In genomic region chr12:3440916-3441315, GRCm38 (mm10) we compare ENCODE assay signal across 22 mouse cellular contexts. TPM values are rescaled to one million over a fixed set of nuclear protein-coding genes. Genes with fewer than 3 reads are reported as not detected.
DNase-seq lines count a peak whose midpoint lies in the region; ATAC-seq and TF ChIP-seq lines count a peak whose summit lies in the region.
"Had no signal": no experiment of that assay in that cellular context is flagged by ENCODE, and none has a peak within 500 bp of the region (broad histone marks: within the 10 kb centered on the region; RNA-seq: fewer than 3 reads in every experiment).

No protein-coding gene starts in this region.

- H3K27ac ChIP-seq in heart, adult 2 months, result peak overlapping the region; percentile 18; the same call in 1 of the 2 replicates
- H3K27ac ChIP-seq in midbrain, embryonic 16.5 days (ENCODE audit: low read length), result no peak overlapping the region
- H3K27ac ChIP-seq: heart, embryonic 15.5 days; hindbrain, embryonic 15.5 days; kidney, embryonic 15.5 days; liver, embryonic 14.5 days; neural tube, embryonic 15.5 days; stomach, embryonic 15.5 days had no signal

- H3K79me2 ChIP-seq in heart, adult 2 months (replicated peaks; ENCODE audit: control insufficient read depth, insufficient read depth, low read length), result 0 out of 2 replicates have a peak, but pooled peaks cover 2% of the 10 kb centered on the region

- ATAC-seq in megakaryocyte-erythroid progenitor cell, adult 5-6 weeks (replicated peaks; ENCODE audit: low FRiP score, low TSS enrichment, poor library complexity, severe bottlenecking), result peak; percentile 38; the same call in 1 of the 2 replicates
- ATAC-seq in midbrain, embryonic 16.5 days, result no peak

- no peak overlapping the region for H3K4me2 ChIP-seq in midbrain, embryonic 16.5 days (ENCODE audit: low read length)
- H3K4me2 ChIP-seq: heart, embryonic 15.5 days; hindbrain, embryonic 15.5 days; kidney, embryonic 15.5 days; midbrain, embryonic 11.5 days; neural tube, embryonic 15.5 days; stomach, embryonic 15.5 days had no signal

- H3K9ac ChIP-seq in heart, adult 2 months (ENCODE audit: low read depth, low read length), result no peak overlapping the region
- H3K9ac ChIP-seq in midbrain, embryonic 16.5 days (ENCODE audit: low read depth, low read length), result no peak overlapping the region
- H3K9ac ChIP-seq: heart, embryonic 15.5 days; hindbrain, embryonic 15.5 days; kidney, embryonic 15.5 days; liver, embryonic 14.5 days; neural tube, embryonic 15.5 days; stomach, embryonic 15.5 days had no signal

- WGBS in heart, adult 2 months, result 67% methylated on average over 2 of the region's 2 CpGs
- WGBS in midbrain, embryonic 16.5 days, result 86% methylated on average over 2 of the region's 2 CpGs

- TF ChIP-seq POLR2A in heart, adult 2 months (IDR thresholded peaks at IDR 0.05; ENCODE audit: insufficient read depth, low read depth, low read length), result no peak

- TF ChIP-seq EP300 in heart, adult 2 months (IDR thresholded peaks at IDR 0.05; ENCODE audit: insufficient read depth, low read depth, low read length), result no peak

- no peak for DNase-seq in heart, adult 2 months
- no peak for DNase-seq in heart, adult 11 months
- DNase-seq in ES-CJ7 (ENCODE audit: low read depth, low spot score), result peak; percentile 72
- peak; percentile 74 for DNase-seq in fat pad, adult 2 months (ENCODE audit: extremely low read depth, low read depth, low spot score)
- no peak for DNase-seq in embryo, embryonic 10 days (ENCODE audit: low spot score)
- DNase-seq: adrenal gland, adult 8-10 months; B cell, adult 2 months; cerebellum, adult 11 months; cerebellum, postnatal 10 days; heart, postnatal 4 days; right cerebral cortex, postnatal 14 days; spleen, adult 18-20 months; thymus, adult 18-20 months had no signal

- no peak overlapping the region for H3K4me3 ChIP-seq in heart, adult 2 months
- H3K4me3 ChIP-seq in midbrain, embryonic 16.5 days (ENCODE audit: low read depth, low read length), result no peak overlapping the region
- H3K4me3 ChIP-seq: heart, embryonic 15.5 days; hindbrain, embryonic 15.5 days; kidney, embryonic 15.5 days; neural tube, embryonic 15.5 days; stomach, embryonic 15.5 days had no signal

- no peaks in the 10 kb centered on the region for H3K9me3 ChIP-seq in midbrain, embryonic 16.5 days (replicated peaks; ENCODE audit: control insufficient read depth, low read length, poor library complexity, severe bottlenecking)
- H3K9me3 ChIP-seq: heart, embryonic 15.5 days; hindbrain, embryonic 15.5 days; kidney, embryonic 15.5 days; neural tube, embryonic 15.5 days; stomach, embryonic 15.5 days had no signal

- H3K27me3 ChIP-seq in heart, adult 2 months (ENCODE audit: control insufficient read depth, insufficient read depth, low read length), result no peaks in the 10 kb centered on the region
- no peaks in the 10 kb centered on the region for H3K27me3 ChIP-seq in midbrain, embryonic 16.5 days (ENCODE audit: control insufficient read depth, insufficient read depth, low read depth, low read length)
- H3K27me3 ChIP-seq: heart, embryonic 15.5 days; hindbrain, embryonic 15.5 days; kidney, embryonic 15.5 days; neural tube, embryonic 15.5 days; stomach, embryonic 15.5 days had no signal

- peaks cover 10% of the 10 kb centered on the region for H3K36me3 ChIP-seq in heart, adult 2 months (ENCODE audit: control insufficient read depth, insufficient read depth, low read length)
- H3K36me3 ChIP-seq in midbrain, embryonic 16.5 days (ENCODE audit: control insufficient read depth, insufficient read depth, low read length), result 0 out of 2 replicates have a peak, but pooled peaks cover 4% of the 10 kb centered on the region
- H3K36me3 ChIP-seq: heart, embryonic 15.5 days; hindbrain, embryonic 15.5 days had no signal

- intact Hi-C loops in heart, adult 2 months (cut with DNase I), result no loop called here

- peaks cover 2% of the 10 kb centered on the region for H3K4me1 ChIP-seq in heart, adult 2 months (ENCODE audit: control insufficient read depth, insufficient read depth, low read length)
- H3K4me1 ChIP-seq in midbrain, embryonic 16.5 days (ENCODE audit: control insufficient read depth, insufficient read depth, low read length), result no peaks in the 10 kb centered on the region
- H3K4me1 ChIP-seq: hindbrain, embryonic 15.5 days; kidney, embryonic 15.5 days; neural tube, embryonic 15.5 days; stomach, embryonic 15.5 days had no signal

- no peak for TF ChIP-seq CTCF in heart, adult 2 months (IDR thresholded peaks at IDR 0.05)

RNA-seq across cellular contexts. Expression of gene Asxl2, which starts 14.3 kb away (rescaled TPM):
- 10 to 100 TPM; 18.8 to 21.9 TPM for total RNA-seq in heart, adult 2 months (2021)
- polyA plus RNA-seq in heart, adult 2 months (2012; rRNA removed), result 4.0 and 7.8 TPM in 2 replicates
- total RNA-seq in megakaryocyte-erythroid progenitor cell, adult 5-6 weeks (2014; fragmentation: Nextera tagmentation), result 55.3 and 57.5 TPM in 2 replicates
- total RNA-seq in megakaryocyte-erythroid progenitor cell, adult 5-6 weeks (2017), result 35.8 and 44.1 TPM in 2 replicates
- 10.9 and 13.0 TPM in 2 replicates for polyA plus RNA-seq in midbrain, embryonic 16.5 days (2015; fragmentation: Nextera tagmentation; extraction: Ambion mirVana)

Comparison
In these comparisons a context has a peak if more than half of its experiments do, and no peak if none do; other contexts are left out.
1. DNase-seq: peak in ES-CJ7 (single experiment) and fat pad, adult 2 months (single experiment); none in heart, adult 2 months (0 of 2), heart, adult 11 months (single experiment) and embryo, embryonic 10 days (single experiment).